Mouse (Mus musculus): ENCODE data around the gene Myh7. TPM values are rescaled to one million over a fixed set of nuclear protein-coding genes. Genes with fewer than 3 reads are reported as not detected.

The Myh7 gene
- total and polyA plus RNA-seq, 3 experiments = 0.08 TPM; not detected in 2

- DNase-seq (ENCODE audit: extremely low read depth) = no peak
- peaks cover 2% of the 10 kb centered on the region for H3K9me3 ChIP-seq (replicated peaks; ENCODE audit: low read length)
- H3K27ac ChIP-seq (ENCODE audit: insufficient read depth, low read depth) = no peak overlapping the region
- no peaks in the 10 kb centered on the region for H3K36me3 ChIP-seq (replicated peaks in 1 of 2; ENCODE audit: control insufficient read depth in 1 of 2, insufficient read depth in 1 of 2, low read length in 1 of 2)
- H3K4me2 ChIP-seq (ENCODE audit: insufficient read depth, low read depth, poor library complexity, severe bottlenecking) = no peak overlapping the region
- H3K4me3 ChIP-seq (replicated peaks in 1 of 3; ENCODE audit: low read depth in 2 of 3, low read length in 2 of 3, poor library complexity in 1 of 3) = no peak overlapping the region
- peaks cover 9 to 20% of the 10 kb centered on the region in 2 experiments for H3K4me1 ChIP-seq (ENCODE audit: control insufficient read depth in 1 of 2, insufficient read depth in 2 of 2)
- no peak overlapping the region for H3K9ac ChIP-seq (ENCODE audit: insufficient read depth, low read depth)
- in situ Hi-C loops (cut with MboI; ENCODE audit: low pct_ligation_motif_present, low pct_unique_long_range_greater_than_20kb, low sequenced_read_pairs) (no loop called here), dilution Hi-C loops (cut with MboI; ENCODE audit: extremely low pct_ligation_motif_present, extremely low pct_unique_long_range_greater_than_20kb, low sequenced_read_pairs) (no loop called here)
- TF ChIP-seq UBTF (IDR thresholded peaks at IDR 0.05; ENCODE audit: low read depth, low read length) (no peak), POLR2AphosphoS2 (IDR thresholded peaks at IDR 0.05; ENCODE audit: low read depth, low read length) (no peak), MAX (IDR thresholded peaks at IDR 0.05; ENCODE audit: low read length) (no peak), TBP (conservative IDR thresholded peaks at IDR 0.05; ENCODE audit: low read depth, low read length) (no peak), MXI1 (IDR thresholded peaks at IDR 0.05; ENCODE audit: low read depth, low read length) (no peak), JUND (conservative IDR thresholded peaks at IDR 0.05; ENCODE audit: low read depth, low read length) (no peak), POLR2A (IDR thresholded peaks at IDR 0.05; ENCODE audit: low read depth, low read length) (no peak)
- no peaks in the 10 kb centered on the region for H3K79me2 ChIP-seq (replicated peaks; ENCODE audit: control insufficient read depth, extremely low read depth, insufficient read depth, poor library complexity, severe bottlenecking)
- peaks cover 71% of the 10 kb centered on the region for H3K27me3 ChIP-seq (replicated peaks)
Observed at GRCm38 (mm10) chr14:54965044-54965443, 29.4 kb downstream of the Myh7 start.

DNA sequence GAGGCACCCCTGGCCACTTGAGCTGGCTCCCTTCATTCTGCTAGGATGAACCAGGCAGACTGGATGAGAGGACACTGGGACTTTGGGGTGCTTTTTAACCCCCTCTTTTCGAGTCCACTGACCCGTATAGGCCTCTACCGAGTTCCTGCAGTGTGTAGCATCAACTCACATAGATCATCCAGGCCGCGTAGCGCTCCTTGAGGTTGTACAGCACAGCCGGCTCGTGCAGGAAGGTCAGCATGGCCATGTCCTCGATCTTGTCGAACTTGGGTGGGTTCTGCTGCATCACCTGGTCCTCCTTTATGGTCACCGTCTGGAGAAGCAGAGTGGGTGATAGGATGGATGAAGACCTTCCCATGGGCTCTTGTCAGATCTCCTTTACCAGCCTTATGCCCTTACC, 30.7 kb downstream of the Myh7 start:
- Histone ChIP-seq H3K79me2 (replicated peaks; ENCODE audit: control insufficient read depth, extremely low read depth, insufficient read depth, poor library complexity, severe bottlenecking) (no peaks in the 10 kb centered on the region), H3K4me2 (ENCODE audit: insufficient read depth, low read depth, poor library complexity, severe bottlenecking) (no peak overlapping the region), H3K36me3 (replicated peaks in 1 of 2; ENCODE audit: control insufficient read depth in 1 of 2, insufficient read depth in 1 of 2, low read length in 1 of 2) (no peaks in the 10 kb centered on the region), H3K4me3 (replicated peaks in 1 of 3; ENCODE audit: low read depth in 2 of 3, low read length in 2 of 3, poor library complexity in 1 of 3) (no peak overlapping the region), H3K4me1 (ENCODE audit: control insufficient read depth in 1 of 2, insufficient read depth in 2 of 2) (peaks cover 9 to 31% of the 10 kb centered on the region in 2 experiments), H3K9me3 (replicated peaks; ENCODE audit: low read length) (peaks cover 2% of the 10 kb centered on the region), H3K9ac (ENCODE audit: insufficient read depth, low read depth) (no peak overlapping the region), H3K27ac (ENCODE audit: insufficient read depth, low read depth) (no peak overlapping the region), H3K27me3 (replicated peaks) (peaks cover 63% of the 10 kb centered on the region)
- dilution Hi-C loops (cut with MboI; ENCODE audit: extremely low pct_ligation_motif_present, extremely low pct_unique_long_range_greater_than_20kb, low sequenced_read_pairs) = no loop called here
- DNase-seq (ENCODE audit: extremely low read depth) = no peak
- no peak for TF ChIP-seq POLR2AphosphoS2 (IDR thresholded peaks at IDR 0.05; ENCODE audit: low read depth, low read length)
- no peak for TF ChIP-seq JUN (IDR thresholded peaks at IDR 0.05; ENCODE audit: insufficient read depth, low read depth, low read length)
- no peak for TF ChIP-seq KAT2A (IDR thresholded peaks at IDR 0.05; ENCODE audit: insufficient replicate concordance, low read length)
- TF ChIP-seq ELF1 (IDR thresholded peaks at IDR 0.05; ENCODE audit: low read depth, low read length) = no peak
- TF ChIP-seq BHLHE40 (IDR thresholded peaks at IDR 0.05; ENCODE audit: low read depth, low read length) = no peak
- TF ChIP-seq GABPA (IDR thresholded peaks at IDR 0.05; ENCODE audit: insufficient replicate concordance, low read depth, low read length) = no peak
- no peak for TF ChIP-seq CTCF (conservative IDR thresholded peaks at IDR 0.05 in 1 of 2, IDR thresholded peaks at IDR 0.05 in 1 of 2; ENCODE audit: low read depth in 2 of 2, low read length in 2 of 2)
- no peak for TF ChIP-seq SIN3A (IDR thresholded peaks at IDR 0.05; ENCODE audit: low read length)
- TF ChIP-seq RCOR1 (conservative IDR thresholded peaks at IDR 0.05; ENCODE audit: low read depth, low read length) = no peak
- TF ChIP-seq USF1 (IDR thresholded peaks at IDR 0.05; ENCODE audit: low read depth, low read length) = no peak
- no peak for TF ChIP-seq RAD21 (IDR thresholded peaks at IDR 0.05; ENCODE audit: low read depth, low read length)
- no peak for TF ChIP-seq ZKSCAN1 (IDR thresholded peaks at IDR 0.05; ENCODE audit: borderline replicate concordance, low read depth, low read length)
- TF ChIP-seq UBTF (IDR thresholded peaks at IDR 0.05; ENCODE audit: low read depth, low read length) = no peak
- TF ChIP-seq HCFC1 (IDR thresholded peaks at IDR 0.05; ENCODE audit: low read depth, low read length) = no peak
- TF ChIP-seq IRF4 (IDR thresholded peaks at IDR 0.05; ENCODE audit: low read depth, low read length) = no peak
- no peak for TF ChIP-seq ZMIZ1 (IDR thresholded peaks at IDR 0.05; ENCODE audit: low read depth, low read length)
- TF ChIP-seq MEF2A (IDR thresholded peaks at IDR 0.05; ENCODE audit: borderline replicate concordance, low read depth, low read length) = no peak
- no peak for TF ChIP-seq MXI1 (IDR thresholded peaks at IDR 0.05; ENCODE audit: low read depth, low read length)
- in situ Hi-C loops (cut with MboI; ENCODE audit: low pct_ligation_motif_present, low pct_unique_long_range_greater_than_20kb, low sequenced_read_pairs) = loop anchor here (5.0 kb wide), 1 partner anchor 34 kb away; no protein-coding TSS in a partner anchor

Data from CH12.LX (cell line).